ENCODE assay signal across 20 mouse cellular contexts in genomic region chr8:70794215-70794614, GRCm38 (mm10). TPM values are rescaled to one million over a fixed set of nuclear protein-coding genes. Genes with fewer than 3 reads are reported as not detected.
"Had no signal": no experiment of that assay in that cellular context is flagged by ENCODE, and none has a peak within 500 bp of the region (broad histone marks: within the 10 kb centered on the region; RNA-seq: fewer than 3 reads in every experiment).

No protein-coding gene starts in this region.

- DNase-seq: kidney, adult 2 months; kidney, postnatal 25 days; left cerebral cortex, postnatal 4 days; liver, embryonic 13.5 days; lung, adult 2 months; lung, postnatal 14 days; lung, postnatal 4 days; right cerebral cortex, adult 18-20 months; right cerebral cortex, postnatal 14 days; right cerebral cortex, postnatal 4 days; thymus, adult 18-20 months; thymus, postnatal 36 days had no signal

- H3K9ac ChIP-seq: liver, embryonic 13.5 days; midbrain, embryonic 13.5 days had no signal

- ATAC-seq: midbrain, embryonic 13.5 days; midbrain, embryonic 16.5 days had no signal

- H3K4me3 ChIP-seq: liver, embryonic 13.5 days; midbrain, embryonic 13.5 days; myocyte had no signal

- H3K4me2 ChIP-seq: liver, embryonic 13.5 days; midbrain, embryonic 13.5 days had no signal

- H3K27ac ChIP-seq: kidney, postnatal 0 days; liver, embryonic 13.5 days; midbrain, embryonic 10.5 days; midbrain, embryonic 13.5 days had no signal

- H3K9me3 ChIP-seq: liver, embryonic 13.5 days; midbrain, embryonic 10.5 days; midbrain, embryonic 13.5 days had no signal

RNA-seq across cellular contexts. Expression of gene Il12rb1, which starts 14.0 kb away (rescaled TPM):
- polyA plus RNA-seq: kidney, embryonic 14.5 days; midbrain, embryonic 13.5 days; neural tube, embryonic 14.5 days; stomach, embryonic 14.5 days had no signal
